Mouse (Mus musculus) bone marrow macrophage, adult 2 months (primary cell): ENCODE measurements at regions not wholly inside any gene's neighbourhood (a gene's known extent, or its start where the extent isn't known, plus 50 kb on each side); places are given as distances from the start of the nearest gene placed in this dataset.

Experiments
- CTCF ChIP-seq: IDR thresholded peaks from 2 replicates; pipeline ENCODE4 v1.5.1; 2012; ENCODE audit warnings: low read depth, mild to moderate bottlenecking, low read length, moderate library complexity
- POLR2A ChIP-seq: IDR thresholded peaks from 2 replicates; pipeline ENCODE4 v1.6.1; 2012; ENCODE audit warnings: mild to moderate bottlenecking, low read depth, low read length, borderline replicate concordance

- TF ChIP-seq POLR2A (no peak), CTCF (no peak)
These were observed 234.0 kb upstream of the Ttc29 start for GRCm38 (mm10) chr8:77979106-77979505.
